Mouse (Mus musculus): ENCODE results near the gene Uvrag.

GRCm38 (mm10) chr7:98873316-98873715 is 267.6 kb downstream of the Uvrag start:
- no peak for TF ChIP-seq GATA1 (IDR thresholded peaks at IDR 0.05; ENCODE audit: borderline replicate concordance, low read length)
- TF ChIP-seq FLI1 (IDR thresholded peaks at IDR 0.05; ENCODE audit: low read length), result no peak
